Mouse (Mus musculus) MEL (cell line): ENCODE measurements at regions not wholly inside any gene's neighbourhood (a gene's known extent, or its start where the extent isn't known, plus 50 kb on each side); places are given as distances from the start of the nearest gene placed in this dataset.

Experiments
- DNase-seq: peaks from one replicate; pipeline ENCODE4 v3.0.0; 2011; ENCODE audit warnings: low read depth, low spot score
- H3K27ac ChIP-seq: 2 replicates; pipeline ENCODE4 v1.5.1; 2012; ENCODE audit warnings: low read depth, mild to moderate bottlenecking, control low read depth, low read length, moderate library complexity; ENCODE audit not compliant: control insufficient read depth
- H3K27me3 ChIP-seq, 2 experiments: fragments of 150-350 bp in 1 of 2; sonication (generic) in 1 of 2; 2 replicates each; pipeline ENCODE4 v1.6.1; 2012; ENCODE audit warnings: low read length in 2 of 2, mild to moderate bottlenecking in 2 of 2, improper control_type of control experiment in 1 of 2, moderate library complexity in 1 of 2; ENCODE audit not compliant: insufficient read depth in 2 of 2, control insufficient read depth in 1 of 2
- H3K36me3 ChIP-seq, 2 experiments: 2 replicates each; pipeline ENCODE4 v1.6.1; 2012 to 2014; ENCODE audit warnings: low read length in 2 of 2, improper control_type of control experiment in 1 of 2, inconsistent platforms in 1 of 2, mild to moderate bottlenecking in 1 of 2; ENCODE audit not compliant: insufficient read depth in 2 of 2, control insufficient read depth in 1 of 2
- H3K4me1 ChIP-seq, 2 experiments: fragments of 150-350 bp in 1 of 2; sonication (generic) in 1 of 2; 2 replicates each; pipeline ENCODE4 v1.6.1; 2012; ENCODE audit warnings: low read length in 2 of 2, improper control_type of control experiment in 1 of 2, mild to moderate bottlenecking in 1 of 2; ENCODE audit not compliant: insufficient read depth in 2 of 2, control insufficient read depth in 1 of 2
- H3K4me3 ChIP-seq, 2 experiments: fragments of 150-350 bp in 1 of 2; sonication (generic) in 1 of 2; 2 replicates each; pipeline ENCODE4 v1.5.1; 2012; ENCODE audit warnings: low read depth in 2 of 2, low read length in 2 of 2, mild to moderate bottlenecking in 2 of 2, moderate library complexity in 2 of 2, control low read depth in 1 of 2, improper control_type of control experiment in 1 of 2; ENCODE audit not compliant: control insufficient read depth in 1 of 2, insufficient read depth in 1 of 2
- H3K79me2 ChIP-seq: 2 replicates; pipeline ENCODE4 v1.6.1; 2012; ENCODE audit warnings: mild to moderate bottlenecking, low read length, moderate library complexity; ENCODE audit not compliant: control insufficient read depth, poor library complexity, insufficient read depth
- H3K9ac ChIP-seq: 2 replicates; pipeline ENCODE4 v1.6.1; 2012; ENCODE audit warnings: low read depth, mild to moderate bottlenecking, control low read depth, low read length, moderate library complexity; ENCODE audit not compliant: control insufficient read depth, poor library complexity, severe bottlenecking
- H3K9me3 ChIP-seq: fragments of 150-350 bp; sonication (generic); replicated peaks from 2 replicates; pipeline ENCODE4 v1.6.1; 2012; ENCODE audit warnings: mild to moderate bottlenecking, low read length, improper control_type of control experiment, moderate library complexity; ENCODE audit not compliant: insufficient read depth
- BHLHE40 ChIP-seq: IDR thresholded peaks from 2 replicates; pipeline ENCODE4 v1.6.1; 2012; ENCODE audit warnings: low read depth, mild to moderate bottlenecking, inconsistent platforms, low read length, improper control_type of control experiment, borderline replicate concordance
- CHD2 ChIP-seq: IDR thresholded peaks from 2 replicates; pipeline ENCODE4 v1.6.1; 2011; ENCODE audit warnings: low read length, improper control_type of control experiment
- E2F4 ChIP-seq: IDR thresholded peaks from 2 replicates; pipeline ENCODE4 v1.6.1; 2011; ENCODE audit warnings: low read depth, low read length, improper control_type of control experiment, borderline replicate concordance
- EP300 ChIP-seq, 2 experiments: IDR thresholded peaks; 2 replicates each; pipeline ENCODE4 v1.6.1; 2011; ENCODE audit warnings: improper control_type of control experiment in 2 of 2, low read length in 2 of 2, low read depth in 1 of 2, mild to moderate bottlenecking in 1 of 2
- ETS1 ChIP-seq: IDR thresholded peaks from 2 replicates; pipeline ENCODE4 v1.6.1; 2012; ENCODE audit warnings: low read depth, mild to moderate bottlenecking, inconsistent platforms, low read length, improper control_type of control experiment, moderate library complexity
- GATA1 ChIP-seq: IDR thresholded peaks from 2 replicates; pipeline ENCODE4 v1.6.1; 2011; ENCODE audit warnings: low read depth, low read length, improper control_type of control experiment
- JUND ChIP-seq: IDR thresholded peaks from 2 replicates; pipeline ENCODE4 v1.6.1; 2011; ENCODE audit warnings: low read depth, mild to moderate bottlenecking, improper control_type of control experiment, low read length
- KAT2A ChIP-seq: conservative IDR thresholded peaks from 2 replicates; pipeline ENCODE4 v1.6.1; 2012; ENCODE audit warnings: low read depth, low read length, improper control_type of control experiment, inconsistent platforms
- MAFK ChIP-seq: IDR thresholded peaks from 2 replicates; pipeline ENCODE4 v1.6.1; 2011; ENCODE audit warnings: low read depth, mild to moderate bottlenecking, low read length, improper control_type of control experiment, borderline replicate concordance
- MAX ChIP-seq: IDR thresholded peaks from 2 replicates; pipeline ENCODE4 v1.6.1; 2011; ENCODE audit warnings: low read length, improper control_type of control experiment
- MEF2A ChIP-seq: IDR thresholded peaks from 2 replicates; pipeline ENCODE4 v1.6.1; 2014; ENCODE audit warnings: low read depth, mild to moderate bottlenecking, inconsistent platforms, low read length, improper control_type of control experiment; ENCODE audit not compliant: poor library complexity, insufficient replicate concordance, severe bottlenecking; ENCODE audit errors: extremely low read depth
- MXI1 ChIP-seq: IDR thresholded peaks from 2 replicates; pipeline ENCODE4 v1.6.1; 2011; ENCODE audit warnings: mild to moderate bottlenecking, low read depth, low read length, improper control_type of control experiment
- NELFE ChIP-seq: IDR thresholded peaks from 2 replicates; pipeline ENCODE4 v1.6.1; 2011; ENCODE audit warnings: low read depth, low read length, improper control_type of control experiment
- NRF1 ChIP-seq: IDR thresholded peaks from 2 replicates; pipeline ENCODE4 v1.6.1; 2014; ENCODE audit warnings: low read depth, mild to moderate bottlenecking, inconsistent platforms, low read length, improper control_type of control experiment, moderate library complexity; ENCODE audit not compliant: poor library complexity, insufficient read depth, severe bottlenecking
- POLR2A ChIP-seq, 2 experiments: IDR thresholded peaks; 2 replicates each; pipeline ENCODE4 v1.6.1; 2011 to 2012; ENCODE audit warnings: low read length in 2 of 2, mild to moderate bottlenecking in 2 of 2, control low read depth in 1 of 2, improper control_type of control experiment in 1 of 2, low read depth in 1 of 2, moderate library complexity in 1 of 2; ENCODE audit not compliant: control insufficient read depth in 1 of 2, insufficient read depth in 1 of 2, poor library complexity in 1 of 2
- RAD21 ChIP-seq: IDR thresholded peaks from 2 replicates; pipeline ENCODE4 v1.6.1; 2011; ENCODE audit warnings: mild to moderate bottlenecking, low read depth, low read length, improper control_type of control experiment
- RCOR1 ChIP-seq: IDR thresholded peaks from 2 replicates; pipeline ENCODE4 v1.6.1; 2012; ENCODE audit warnings: low read depth, mild to moderate bottlenecking, inconsistent platforms, low read length, improper control_type of control experiment
- SIN3A ChIP-seq: IDR thresholded peaks from 2 replicates; pipeline ENCODE4 v1.6.1; 2012; ENCODE audit warnings: low read length, improper control_type of control experiment, inconsistent platforms
- SMC3 ChIP-seq: IDR thresholded peaks from 2 replicates; pipeline ENCODE4 v1.6.1; 2011; ENCODE audit warnings: low read depth, low read length, improper control_type of control experiment
- TBP ChIP-seq: IDR thresholded peaks from 2 replicates; pipeline ENCODE4 v1.8.0; 2011; ENCODE audit warnings: low read depth, low read length, improper control_type of control experiment
- TCF12 ChIP-seq: IDR thresholded peaks from 2 replicates; pipeline ENCODE4 v1.6.1; 2014; ENCODE audit warnings: low read depth, mild to moderate bottlenecking, inconsistent platforms, low read length, improper control_type of control experiment, moderate library complexity
- USF1 ChIP-seq: IDR thresholded peaks from 2 replicates; pipeline ENCODE4 v1.6.1; 2014; ENCODE audit warnings: low read depth, mild to moderate bottlenecking, inconsistent platforms, low read length, improper control_type of control experiment, moderate library complexity
- ZKSCAN1 ChIP-seq: IDR thresholded peaks from 2 replicates; pipeline ENCODE4 v1.6.1; 2012; ENCODE audit warnings: low read depth, mild to moderate bottlenecking, inconsistent platforms, low read length, improper control_type of control experiment, moderate library complexity
- ZNF384 ChIP-seq: IDR thresholded peaks from 2 replicates; pipeline ENCODE4 v1.6.1; 2012; ENCODE audit warnings: low read depth, mild to moderate bottlenecking, inconsistent platforms, low read length, improper control_type of control experiment

GRCm38 (mm10) chr15:22170302-22170701 is 378.5 kb upstream of the Cdh18 start:
- TF ChIP-seq MAX (no peak), ZNF384 (no peak), USF1 (no peak), E2F4 (no peak), KAT2A (no peak), ETS1 (no peak), MEF2A (no peak), SMC3 (no peak), TCF12 (no peak), CHD2 (no peak), NRF1 (no peak), ZKSCAN1 (no peak), EP300 (IDR thresholded peaks at IDR 0.05; ENCODE audit: low read depth in 1 of 2, low read length in 2 of 2) (no peak), POLR2A (IDR thresholded peaks at IDR 0.05; ENCODE audit: control insufficient read depth in 1 of 2, insufficient read depth in 1 of 2, low read depth in 1 of 2, low read length in 2 of 2, poor library complexity in 1 of 2) (no peak), BHLHE40 (no peak)
- H3K9me3 ChIP-seq = no peaks in the 10 kb centered on the region

GRCm38 (mm10) chr15:22208991-22209390 is 339.8 kb upstream of the Cdh18 start:
- no peak overlapping the region for H3K27ac ChIP-seq
- H3K4me3 ChIP-seq = no peak overlapping the region
- DNase-seq = no peak
- H3K27me3 ChIP-seq = no peaks in the 10 kb centered on the region
- no peaks in the 10 kb centered on the region for H3K79me2 ChIP-seq
- H3K9me3 ChIP-seq = no peaks in the 10 kb centered on the region
- no peaks in the 10 kb centered on the region for H3K4me1 ChIP-seq
- TF ChIP-seq ETS1 (no peak), GATA1 (no peak), RCOR1 (no peak), TBP (no peak), JUND (no peak), KAT2A (no peak), MAFK (no peak), SMC3 (no peak), POLR2A (IDR thresholded peaks at IDR 0.05; ENCODE audit: control insufficient read depth in 1 of 2, insufficient read depth in 1 of 2, low read depth in 1 of 2, low read length in 2 of 2, poor library complexity in 1 of 2) (no peak), TCF12 (no peak), SIN3A (no peak), BHLHE40 (no peak), MXI1 (no peak), RAD21 (no peak), E2F4 (no peak), NELFE (no peak)
- TF ChIP-seq, all 39 proteins: peak for 0
- H3K36me3 ChIP-seq = no peaks in the 10 kb centered on the region
- no peak overlapping the region for H3K9ac ChIP-seq

More at GRCm38 (mm10) chr15:22170302-22170701, 378.5 kb upstream of the Cdh18 start:
- Histone ChIP-seq H3K79me2 (no peaks in the 10 kb centered on the region), H3K4me1 (no peaks in the 10 kb centered on the region), H3K27me3 (no peaks in the 10 kb centered on the region), H3K36me3 (no peaks in the 10 kb centered on the region), H3K4me3 (no peak overlapping the region), H3K9ac (no peak overlapping the region), H3K27ac (no peak overlapping the region)
- DNase-seq = no peak
